Comparison of ENCODE assay signal across 8 mouse cellular contexts in genomic region chr11:76540973-76541372, GRCm38 (mm10).
DNase-seq lines count a peak whose midpoint lies in the region; ATAC-seq and TF ChIP-seq lines count a peak whose summit lies in the region.

No protein-coding gene starts in this region.

- H3K9me3 ChIP-seq in hindbrain, embryonic 14.5 days (ENCODE audit: control insufficient read depth, low read length): no peaks in the 10 kb centered on the region

- no peaks in the 10 kb centered on the region for H3K4me1 ChIP-seq in embryonic fibroblast, embryonic 13.5 days (ENCODE audit: control insufficient read depth, insufficient read depth, low read length)
- no peaks in the 10 kb centered on the region for H3K4me1 ChIP-seq in hindbrain, embryonic 14.5 days (replicated peaks; ENCODE audit: control insufficient read depth, insufficient read depth, low read length)
- no peaks in the 10 kb centered on the region for H3K4me1 ChIP-seq in liver, adult 2 months (ENCODE audit: control insufficient read depth, insufficient read depth, low read length)
- peaks cover 13% of the 10 kb centered on the region for H3K4me1 ChIP-seq in olfactory bulb, adult 2 months (ENCODE audit: control insufficient read depth, insufficient read depth, low read length)

- no peak overlapping the region for H3K9ac ChIP-seq in hindbrain, embryonic 14.5 days
- H3K9ac ChIP-seq in liver, adult 2 months (ENCODE audit: low read depth, low read length): no peak overlapping the region

- H3K27me3 ChIP-seq in hindbrain, embryonic 14.5 days (ENCODE audit: control insufficient read depth, insufficient read depth, low read length): no peaks in the 10 kb centered on the region
- no peaks in the 10 kb centered on the region for H3K27me3 ChIP-seq in liver, adult 2 months (ENCODE audit: control insufficient read depth, insufficient read depth, low read length)

- peak; percentile 93 for TF ChIP-seq CTCF in layer of hippocampus, adult 2 months (conservative IDR thresholded peaks at IDR 0.05)
- peak; percentile 79 for TF ChIP-seq CTCF in embryonic fibroblast, embryonic 13.5 days (IDR thresholded peaks at IDR 0.05; ENCODE audit: borderline replicate concordance, insufficient read depth, low read length)
- TF ChIP-seq CTCF in liver, adult 2 months (IDR thresholded peaks at IDR 0.05; ENCODE audit: low read depth, low read length): peak; percentile 88
- TF ChIP-seq CTCF in olfactory bulb, adult 2 months (IDR thresholded peaks at IDR 0.05; ENCODE audit: insufficient read depth, low read depth, low read length): peak; percentile 54; the same call in 1 of the 2 replicates

- 57% methylated on average over 1 of the region's 1 CpGs for WGBS in hindbrain, embryonic 14.5 days
- WGBS in liver, adult 2 months: 23% methylated on average over 1 of the region's 1 CpGs
- WGBS in olfactory bulb, adult 2 months: 58% methylated on average over 1 of the region's 1 CpGs

- H3K4me2 ChIP-seq in hindbrain, embryonic 14.5 days (replicated peaks): no peak overlapping the region

- peak; percentile 67 to 77 for DNase-seq in layer of hippocampus, adult 2 months (ENCODE audit: low spot score in 2 of 2)
- no peak for DNase-seq in layer of hippocampus, adult 9-10 months (ENCODE audit: low spot score)
- DNase-seq in adrenal gland, postnatal 36 days: peak; percentile 81 to 89
- DNase-seq in hindbrain, embryonic 14.5 days (ENCODE audit: low spot score): peak; percentile 65
- peak; percentile 8 for DNase-seq in liver, adult 2 months (ENCODE audit: extremely low read depth, low read depth, low spot score)
- peak; percentile 37 to 63 for DNase-seq in urinary bladder, adult 18-20 months (ENCODE audit: low spot score in 2 of 2)

- ATAC-seq in hindbrain, embryonic 14.5 days (ENCODE audit: low FRiP score): no peak; the same call in 1 of the 2 replicates

- TF ChIP-seq POLR2A in embryonic fibroblast, embryonic 13.5 days (IDR thresholded peaks at IDR 0.05; ENCODE audit: low read depth, low read length): no peak
- no peak for TF ChIP-seq POLR2A in liver, adult 2 months (IDR thresholded peaks at IDR 0.05; ENCODE audit: extremely low read depth, insufficient read depth, low read length)
- TF ChIP-seq POLR2A in olfactory bulb, adult 2 months (IDR thresholded peaks at IDR 0.05; ENCODE audit: insufficient read depth, low read depth, low read length): no peak

- peak overlapping the region; percentile 64 for H3K27ac ChIP-seq in layer of hippocampus, adult 2 months
- H3K27ac ChIP-seq in embryonic fibroblast, embryonic 13.5 days (ENCODE audit: insufficient read depth, low read length): no peak overlapping the region
- no peak overlapping the region for H3K27ac ChIP-seq in hindbrain, embryonic 14.5 days
- H3K27ac ChIP-seq in liver, adult 2 months (replicated peaks; ENCODE audit: insufficient read depth, low read depth, low read length): no peak overlapping the region
- H3K27ac ChIP-seq in olfactory bulb, adult 2 months (ENCODE audit: insufficient read depth, low read depth, low read length): no peak overlapping the region

- no peaks in the 10 kb centered on the region for H3K79me2 ChIP-seq in liver, adult 2 months (ENCODE audit: control insufficient read depth, insufficient read depth, low read length)

- no peaks in the 10 kb centered on the region for H3K36me3 ChIP-seq in hindbrain, embryonic 14.5 days (replicated peaks; ENCODE audit: control insufficient read depth, insufficient read depth)
- no peaks in the 10 kb centered on the region for H3K36me3 ChIP-seq in liver, adult 2 months (ENCODE audit: control insufficient read depth, insufficient read depth, low read length)

- no peak overlapping the region for H3K4me3 ChIP-seq in layer of hippocampus, adult 2 months
- no peak overlapping the region for H3K4me3 ChIP-seq in embryonic fibroblast, embryonic 13.5 days (ENCODE audit: insufficient read depth, low read length)
- H3K4me3 ChIP-seq in hindbrain, embryonic 14.5 days (replicated peaks; ENCODE audit: low read length): no peak overlapping the region
- no peak overlapping the region for H3K4me3 ChIP-seq in liver, adult 2 months (ENCODE audit: insufficient read depth, low read depth, low read length)
- H3K4me3 ChIP-seq in olfactory bulb, adult 2 months (ENCODE audit: insufficient read depth, low read depth, low read length): no peak overlapping the region
